ENCODE assay signal across 24 mouse cellular contexts in the genomic region with DNA sequence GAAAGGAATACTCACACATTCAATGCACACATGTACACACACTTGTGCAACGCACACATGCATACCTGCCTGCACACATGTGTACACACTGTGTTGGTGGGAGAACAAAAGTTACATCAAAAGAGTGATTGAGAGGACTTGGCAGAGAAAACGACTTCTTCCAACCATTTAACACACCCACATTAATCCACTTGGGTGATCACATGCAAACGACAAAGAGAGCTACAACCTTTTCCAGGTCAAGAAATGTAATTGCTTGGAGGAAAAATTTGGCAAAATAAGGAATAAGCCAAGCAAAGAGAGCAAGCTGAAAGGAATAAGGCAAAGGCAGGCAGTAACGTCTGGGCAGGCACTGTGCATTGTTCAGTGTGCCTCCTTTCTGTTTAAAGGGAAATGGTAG.
DNase-seq lines count a peak whose midpoint lies in the region; ATAC-seq and TF ChIP-seq lines count a peak whose summit lies in the region.
"Had no signal": no experiment of that assay in that cellular context is flagged by ENCODE, and none has a peak within 500 bp of the region (broad histone marks: within the 10 kb centered on the region; RNA-seq: fewer than 3 reads in every experiment).

No protein-coding gene starts in this region.

- TF ChIP-seq CTCF in forebrain, postnatal 0 days (IDR thresholded peaks at IDR 0.05; ENCODE audit: low read depth): no peak
- no peak for TF ChIP-seq CTCF in brain, embryonic 14.5 days (IDR thresholded peaks at IDR 0.05; ENCODE audit: borderline replicate concordance, extremely low read depth, insufficient read depth, insufficient read length)

- no peak for ATAC-seq in forebrain, postnatal 0 days
- peak; percentile 60; the same call in 1 of the 2 replicates for ATAC-seq in forebrain, embryonic 13.5 days
- ATAC-seq: intestine, postnatal 0 days; Patski had no signal

- peaks cover 57% of the 10 kb centered on the region for H3K4me1 ChIP-seq in forebrain, embryonic 10.5 days
- H3K4me1 ChIP-seq in forebrain, postnatal 0 days (ENCODE audit: insufficient read depth): no peaks in the 10 kb centered on the region
- H3K4me1 ChIP-seq in forebrain, embryonic 13.5 days: peaks cover 29% of the 10 kb centered on the region
- H3K4me1 ChIP-seq: hindbrain, embryonic 12.5 days; hindbrain, embryonic 15.5 days had no signal

- H3K4me2 ChIP-seq in forebrain, postnatal 0 days (ENCODE audit: low read depth): no peak overlapping the region
- no peak overlapping the region for H3K4me2 ChIP-seq in forebrain, embryonic 13.5 days
- H3K4me2 ChIP-seq: embryonic facial prominence, embryonic 13.5 days; heart, embryonic 11.5 days; hindbrain, embryonic 12.5 days; hindbrain, embryonic 15.5 days had no signal

- DNase-seq in forebrain, embryonic 10.5 days (ENCODE audit: extremely low spot score, low spot score): no peak
- DNase-seq in forebrain, postnatal 0 days: no peak
- peak; percentile 76 for DNase-seq in brain, embryonic 14.5 days (ENCODE audit: low read depth)
- peak; percentile 15 for DNase-seq in retina, embryonic 14.5 days (ENCODE audit: low spot score)
- no peak for DNase-seq in ovary, postnatal 36 days (ENCODE audit: low spot score)
- no peak for DNase-seq in kidney, adult 8-10 months
- DNase-seq: adrenal gland, postnatal 10 days; adrenal gland, postnatal 36 days; B cell, adult 2 months; cerebellum, adult 11 months; cerebellum, adult 9-11 months; cerebellum, postnatal 25 days; gastrocnemius, postnatal 10 days; gastrocnemius, postnatal 36 days; heart, adult 11 months had no signal

- no peak for TF ChIP-seq POLR2A in brain, embryonic 14.5 days (IDR thresholded peaks at IDR 0.05; ENCODE audit: borderline replicate concordance, extremely low read depth, insufficient read depth, insufficient read length, poor library complexity, severe bottlenecking)

- WGBS in forebrain, embryonic 10.5 days: 28% methylated on average over 4 of the region's 4 CpGs
- 10% methylated on average over 4 of the region's 4 CpGs for WGBS in forebrain, postnatal 0 days
- WGBS in forebrain, embryonic 13.5 days: 5% methylated on average over 4 of the region's 4 CpGs

- H3K9me3 ChIP-seq in forebrain, embryonic 10.5 days: no peaks in the 10 kb centered on the region
- no peaks in the 10 kb centered on the region for H3K9me3 ChIP-seq in forebrain, postnatal 0 days (ENCODE audit: low read length)
- H3K9me3 ChIP-seq in forebrain, embryonic 13.5 days (replicated peaks): no peaks in the 10 kb centered on the region
- H3K9me3 ChIP-seq: embryonic facial prominence, embryonic 13.5 days; G1E; hindbrain, embryonic 12.5 days; hindbrain, embryonic 15.5 days had no signal

- no peak overlapping the region for H3K9ac ChIP-seq in forebrain, postnatal 0 days
- no peak overlapping the region for H3K9ac ChIP-seq in forebrain, embryonic 13.5 days
- H3K9ac ChIP-seq: embryonic facial prominence, embryonic 13.5 days; hindbrain, embryonic 12.5 days; hindbrain, embryonic 15.5 days had no signal

- H3K4me3 ChIP-seq in forebrain, embryonic 10.5 days: no peak overlapping the region
- no peak overlapping the region for H3K4me3 ChIP-seq in forebrain, postnatal 0 days (ENCODE audit: low read depth, low read length)
- H3K4me3 ChIP-seq in forebrain, embryonic 13.5 days: no peak overlapping the region
- H3K4me3 ChIP-seq: embryonic facial prominence, embryonic 13.5 days; hindbrain, embryonic 12.5 days; hindbrain, embryonic 15.5 days had no signal

- H3K27ac ChIP-seq in forebrain, embryonic 10.5 days: peak overlapping the region; percentile 73; the same call in 1 of the 2 replicates
- no peak overlapping the region for H3K27ac ChIP-seq in forebrain, postnatal 0 days (ENCODE audit: low read depth, low read length)
- H3K27ac ChIP-seq in forebrain, embryonic 13.5 days: no peak overlapping the region
- H3K27ac ChIP-seq: embryonic facial prominence, embryonic 13.5 days; hindbrain, embryonic 12.5 days; hindbrain, embryonic 15.5 days had no signal

- peaks cover 71% of the 10 kb centered on the region for H3K27me3 ChIP-seq in forebrain, embryonic 10.5 days (ENCODE audit: poor library complexity, severe bottlenecking)
- no peaks in the 10 kb centered on the region for H3K27me3 ChIP-seq in forebrain, postnatal 0 days (ENCODE audit: insufficient read depth, low read length)
- peaks cover 27% of the 10 kb centered on the region for H3K27me3 ChIP-seq in forebrain, embryonic 13.5 days
- H3K27me3 ChIP-seq: CH12.LX; embryonic facial prominence, embryonic 13.5 days; hindbrain, embryonic 12.5 days; hindbrain, embryonic 15.5 days had no signal

- H3K36me3 ChIP-seq in forebrain, embryonic 10.5 days (replicated peaks): no peaks in the 10 kb centered on the region
- H3K36me3 ChIP-seq in forebrain, postnatal 0 days (ENCODE audit: insufficient read depth): no peaks in the 10 kb centered on the region
- no peaks in the 10 kb centered on the region for H3K36me3 ChIP-seq in forebrain, embryonic 13.5 days (ENCODE audit: poor library complexity, severe bottlenecking)
- H3K36me3 ChIP-seq: embryonic facial prominence, embryonic 13.5 days; G1E; hindbrain, embryonic 12.5 days; hindbrain, embryonic 15.5 days had no signal

Comparison
In these comparisons a context has a peak if more than half of its experiments do, and no peak if none do; other contexts are left out.
1. DNase-seq: peak in brain, embryonic 14.5 days (single experiment) and retina, embryonic 14.5 days (single experiment); none in forebrain, embryonic 10.5 days (single experiment), forebrain, postnatal 0 days (single experiment), ovary, postnatal 36 days (single experiment) and kidney, adult 8-10 months (0 of 2).